Mouse (Mus musculus): ENCODE measurements around the gene Cry1.

DNA sequence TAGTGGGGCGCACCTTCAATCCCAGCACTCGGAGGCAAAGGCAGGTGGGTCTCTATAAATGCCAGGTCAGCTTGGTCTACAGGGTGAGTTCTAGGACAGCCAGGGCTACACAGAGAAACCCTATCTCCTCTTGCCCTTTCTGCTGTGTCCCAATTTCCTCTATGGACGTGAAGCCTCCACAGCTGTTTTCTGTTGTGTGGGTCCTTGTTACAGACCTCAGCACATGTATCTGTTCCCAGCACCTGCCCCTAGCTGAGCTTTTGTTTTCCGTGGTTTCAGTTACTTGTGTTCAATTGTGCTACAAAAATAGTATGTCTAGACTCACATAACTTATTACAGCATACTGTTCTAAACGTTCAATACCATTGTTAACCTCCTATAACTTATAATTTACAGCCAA, 35.6 kb downstream of the Cry1 start:
- no peak for TF ChIP-seq E2F4 (IDR thresholded peaks at IDR 0.05; ENCODE audit: insufficient read depth)
- TF ChIP-seq POLR2A (IDR thresholded peaks at IDR 0.05; ENCODE audit: insufficient read length, low read depth) = no peak
- no peak for TF ChIP-seq TCF12 (IDR thresholded peaks at IDR 0.05; ENCODE audit: insufficient read depth, poor library complexity, severe bottlenecking)
- TF ChIP-seq POLR2AphosphoS2 (IDR thresholded peaks at IDR 0.05; ENCODE audit: insufficient read length, low read depth) = no peak
- no peak for TF ChIP-seq USF1 (IDR thresholded peaks at IDR 0.05; ENCODE audit: low read depth)
- TF ChIP-seq MAX (IDR thresholded peaks at IDR 0.05; ENCODE audit: low read depth) = no peak
- peak in 2 of 3 experiments; percentile 64 to 67 for TF ChIP-seq MYOD1 (IDR thresholded peaks at IDR 0.05; ENCODE audit: control insufficient read depth in 1 of 3, insufficient read length in 2 of 3, low read depth in 2 of 3)
- no peak for TF ChIP-seq CEBPB (IDR thresholded peaks at IDR 0.05; ENCODE audit: insufficient read depth, poor library complexity, severe bottlenecking)
- peak in 2 of 3 experiments; percentile 48 to 61 for TF ChIP-seq MYOG (IDR thresholded peaks at IDR 0.05; ENCODE audit: control insufficient read depth in 1 of 3, insufficient read depth in 1 of 3, insufficient read length in 2 of 3, low read depth in 2 of 3)
- TF ChIP-seq TCF3 (IDR thresholded peaks at IDR 0.05; ENCODE audit: insufficient read length, low read depth) = no peak
- no peak for TF ChIP-seq REST (IDR thresholded peaks at IDR 0.05; ENCODE audit: insufficient read depth, insufficient read length)
- no peak for TF ChIP-seq SRF (IDR thresholded peaks at IDR 0.05; ENCODE audit: control insufficient read depth, insufficient read length, low read depth)
